ENCODE assay signal across 1 mouse cellular context in the genomic region with DNA sequence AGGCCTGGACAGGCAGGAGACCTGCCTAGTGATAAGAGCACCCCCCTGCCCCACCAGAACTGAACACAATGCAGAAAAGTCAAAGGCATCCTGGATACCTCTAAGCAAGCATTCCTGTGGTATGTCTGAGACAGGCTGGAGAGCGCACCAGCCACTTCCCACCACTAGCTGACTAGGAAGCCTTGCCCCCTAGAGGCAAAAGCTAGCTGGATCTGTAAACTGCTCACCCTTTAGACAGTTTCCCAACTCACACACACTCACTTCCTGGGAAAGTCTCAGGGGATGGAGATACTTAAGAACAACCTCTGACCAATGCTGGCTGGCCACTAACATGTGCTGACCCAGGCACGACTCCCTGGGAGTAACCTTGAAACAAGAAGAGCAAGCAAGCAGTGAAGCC.
TF ChIP-seq lines count a peak whose summit lies in the region.

No protein-coding gene starts in this region.

TF ChIP-seq in MEL, 35 proteins besides CTCF, POLR2A, EP300 and RAD21 (continued from another document):
- no peak for TF ChIP-seq MXI1 (IDR thresholded peaks at IDR 0.05; ENCODE audit: low read depth, low read length)
